Mouse (Mus musculus) small intestine, adult 2 months (tissue): ENCODE measurements around the gene Fam126a.

Source experiments
- CTCF ChIP-seq: fragments of 200-500 bp; IDR thresholded peaks from 2 replicates; pipeline ENCODE4 v1.5.1; 2012; ENCODE audit warnings: low read depth, mild to moderate bottlenecking, control low read depth, inconsistent platforms, low read length, moderate library complexity, mixed read lengths; ENCODE audit not compliant: insufficient replicate concordance, insufficient read length; ENCODE audit errors: extremely low read depth
- POLR2A ChIP-seq: fragments of 200-500 bp; IDR thresholded peaks from 2 replicates; pipeline ENCODE4 v1.6.1; 2012; ENCODE audit warnings: low read depth, mild to moderate bottlenecking, control low read depth, inconsistent platforms, low read length, moderate library complexity

GRCm38 (mm10) chr5:23909256-23909655, 121.2 kb downstream of the Fam126a start:
- TF ChIP-seq CTCF (no peak), POLR2A (no peak)
